Mouse (Mus musculus): Measurements from ENCODE around the gene Tnc.

GRCm38 (mm10) chr4:64005198-64005597, 41.6 kb downstream of the Tnc start:
- no peak for TF ChIP-seq CTCF (IDR thresholded peaks at IDR 0.05; ENCODE audit: control insufficient read depth, insufficient read depth, low read length)
- no peak for TF ChIP-seq POLR2A (IDR thresholded peaks at IDR 0.05; ENCODE audit: borderline replicate concordance, control insufficient read depth, low read depth, low read length)
